Mouse (Mus musculus) heart, embryonic 14.5 days (tissue): ENCODE results near the gene Usp6nl. TPM values are rescaled to one million over a fixed set of nuclear protein-coding genes. Genes with fewer than 3 reads are reported as not detected.

Experiments used
- ATAC-seq: fragments of 200-750 bp; cut with Nextera tagmentation; 2 replicates; pipeline ENCODE4 v1.8.0; 2017; ENCODE audit warnings: low read depth, moderate TSS enrichment; ENCODE audit not compliant: insufficient number of reproducible peaks, insufficient read depth, low FRiP score
- H3K27ac ChIP-seq, 2 experiments: fragments of 200-500 bp in 1 of 2; fragments of 300-500 bp in 1 of 2; sonication (generic) in 1 of 2; replicated peaks in 1 of 2; 2 replicates each; pipeline ENCODE4 v1.5.1; 2012 to 2014; ENCODE audit warnings: low read depth in 2 of 2, low read length in 2 of 2, control low read depth in 1 of 2, mild to moderate bottlenecking in 1 of 2, mixed read lengths in 1 of 2; ENCODE audit not compliant: control insufficient read depth in 1 of 2, insufficient read depth in 1 of 2
- H3K27me3 ChIP-seq: fragments of 300-500 bp; sonication (generic); 2 replicates; pipeline ENCODE4 v1.6.1; 2014; ENCODE audit warnings: mild to moderate bottlenecking, low read length, control low read depth; ENCODE audit not compliant: control insufficient read depth, insufficient read depth
- H3K36me3 ChIP-seq: fragments of 300-500 bp; sonication (generic); 2 replicates; pipeline ENCODE4 v1.6.1; 2014; ENCODE audit warnings: mild to moderate bottlenecking, control low read depth, low read length, mixed read lengths; ENCODE audit not compliant: control insufficient read depth, insufficient read depth
- H3K4me1 ChIP-seq, 2 experiments: fragments of 200-500 bp in 1 of 2; fragments of 300-500 bp in 1 of 2; sonication (generic) in 1 of 2; 2 replicates each; pipeline ENCODE4 v1.6.1; 2012 to 2014; ENCODE audit warnings: low read length in 2 of 2, control low read depth in 1 of 2, mixed read lengths in 1 of 2; ENCODE audit not compliant: control insufficient read depth in 2 of 2, insufficient read depth in 2 of 2
- H3K4me2 ChIP-seq: fragments of 300-500 bp; sonication (generic); 2 replicates; pipeline ENCODE4 v1.6.1; 2014; ENCODE audit warnings: mild to moderate bottlenecking, low read length
- H3K4me3 ChIP-seq, 2 experiments: fragments of 200-500 bp in 1 of 2; fragments of 300-500 bp in 1 of 2; sonication (generic) in 1 of 2; 2 replicates each; pipeline ENCODE4 v1.5.1; 2012 to 2014; ENCODE audit warnings: low read length in 2 of 2, mild to moderate bottlenecking in 2 of 2, control low read depth in 1 of 2, low read depth in 1 of 2, moderate library complexity in 1 of 2; ENCODE audit not compliant: control insufficient read depth in 1 of 2, insufficient read depth in 1 of 2
- H3K9ac ChIP-seq: fragments of 300-500 bp; sonication (generic); 2 replicates; pipeline ENCODE4 v1.6.1; 2014; ENCODE audit warnings: mild to moderate bottlenecking, low read length
- H3K9me3 ChIP-seq: fragments of 300-500 bp; sonication (generic); 2 replicates; pipeline ENCODE4 v1.6.1; 2016; ENCODE audit warnings: low read length, control low read depth; ENCODE audit not compliant: control insufficient read depth
- WGBS: fragments of 180-500 bp; shearing (Covaris S2); extraction: QIAGEN DNeasy Blood & Tissue Kit; methylation state at CpG from one replicate; pipeline ENCODE4 v1.1.7; 2014; 5-methylcytosine and 5-hydroxymethylcytosine counted together
- polyA plus RNA-seq: library from polyadenylated mRNA; unstranded; fragments of >200 nt; fragmentation: Nextera tagmentation; extraction: Ambion mirVana; gene quantifications from 2 replicates; pipeline ENCODE4 v1.2.1, GENCODE M21; 2014

The Usp6nl gene
- polyA plus RNA-seq, 1 experiment from 2014 or later, result 6.7 TPM

GRCm38 (mm10) chr2:6462306-6462705 lies 139.8 kb downstream of the Usp6nl start:
- Histone ChIP-seq H3K4me2 (no peak overlapping the region), H3K27ac (no peak overlapping the region), H3K27me3 (no peaks in the 10 kb centered on the region), H3K36me3 (no peaks in the 10 kb centered on the region), H3K9me3 (peaks cover 7% of the 10 kb centered on the region; the same call in 1 of the 2 replicates), H3K4me3 (no peak overlapping the region), H3K9ac (no peak overlapping the region), H3K4me1 (peaks cover 8 to 14% of the 10 kb centered on the region in 2 experiments; a peak in 3 of 4 replicates)
- 92% methylated on average over 3 of the region's 3 CpGs for WGBS
- no peak for ATAC-seq

GRCm38 (mm10) chr2:6463772-6464661 lies 141.6 kb downstream of the Usp6nl start:
- no peaks in the 10 kb centered on the region for H3K27me3 ChIP-seq
- H3K9me3 ChIP-seq, result peaks cover 7% of the 10 kb centered on the region; the same call in 1 of the 2 replicates
- no peak overlapping the region for H3K4me3 ChIP-seq
- H3K4me1 ChIP-seq, result peaks cover 8 to 14% of the 10 kb centered on the region in 2 experiments; a peak in 3 of 4 replicates
- peak; percentile 69; the same call in 1 of the 2 replicates for ATAC-seq
- peak overlapping the region; percentile 72 to 91 for H3K27ac ChIP-seq
- no peaks in the 10 kb centered on the region for H3K36me3 ChIP-seq
- peak overlapping the region; percentile 27 for H3K4me2 ChIP-seq
- H3K9ac ChIP-seq, result no peak overlapping the region
- 12% methylated on average over 10 of the region's 10 CpGs for WGBS

- H3K4me3 ChIP-seq, result no peak overlapping the region
- ATAC-seq, result no peak
- WGBS, result 75% methylated on average over 6 of the region's 6 CpGs
- 0 out of 4 replicates have a peak overlapping the region, but pooled peaks of 1 of the 2 experiments have one; percentile 19 for H3K27ac ChIP-seq
- no peak overlapping the region for H3K9ac ChIP-seq
- no peak overlapping the region for H3K4me2 ChIP-seq
- no peaks in the 10 kb centered on the region for H3K36me3 ChIP-seq
- peaks cover 7% of the 10 kb centered on the region; the same call in 1 of the 2 replicates for H3K9me3 ChIP-seq
- H3K27me3 ChIP-seq, result no peaks in the 10 kb centered on the region
- peaks cover 12 to 20% of the 10 kb centered on the region in 2 experiments; a peak in 3 of 4 replicates for H3K4me1 ChIP-seq
Measured at GRCm38 (mm10) chr2:6466396-6466795, 143.9 kb downstream of the Usp6nl start.

GRCm38 (mm10) chr2:6467318-6467717 lies 144.9 kb downstream of the Usp6nl start:
- no peak for ATAC-seq
- H3K9ac ChIP-seq, result no peak overlapping the region
- H3K27ac ChIP-seq, result no peak overlapping the region
- 90% methylated on average over 3 of the region's 3 CpGs for WGBS
- H3K9me3 ChIP-seq, result 0 out of 2 replicates have a peak, but pooled peaks cover 7% of the 10 kb centered on the region
- H3K27me3 ChIP-seq, result no peaks in the 10 kb centered on the region
- H3K4me3 ChIP-seq, result no peak overlapping the region
- H3K4me1 ChIP-seq, result peaks cover 14 to 26% of the 10 kb centered on the region in 2 experiments; a peak in 3 of 4 replicates
- H3K4me2 ChIP-seq, result no peak overlapping the region
- H3K36me3 ChIP-seq, result no peaks in the 10 kb centered on the region

GRCm38 (mm10) chr2:6469164-6469563 lies 146.7 kb downstream of the Usp6nl start:
- Histone ChIP-seq H3K27ac (no peak overlapping the region), H3K36me3 (no peaks in the 10 kb centered on the region), H3K4me3 (no peak overlapping the region), H3K9ac (no peak overlapping the region), H3K4me2 (no peak overlapping the region), H3K27me3 (no peaks in the 10 kb centered on the region), H3K4me1 (peaks cover 11 to 21% of the 10 kb centered on the region in 2 experiments; a peak in 3 of 4 replicates), H3K9me3 (no peaks in the 10 kb centered on the region)
- ATAC-seq, result no peak
- 28% methylated on average over 9 of the region's 9 CpGs for WGBS

GRCm38 (mm10) chr2:6471110-6471611 lies 148.7 kb downstream of the Usp6nl start:
- H3K27me3 ChIP-seq, result no peaks in the 10 kb centered on the region
- ATAC-seq, result no peak
- WGBS, result 40% methylated on average over 4 of the region's 4 CpGs
- H3K4me3 ChIP-seq, result no peak overlapping the region
- 0 out of 2 replicates have a peak overlapping the region, but pooled peaks have one; percentile 5 for H3K4me2 ChIP-seq
- no peak overlapping the region for H3K9ac ChIP-seq
- peaks cover 6 to 11% of the 10 kb centered on the region in 2 experiments; a peak in 3 of 4 replicates for H3K4me1 ChIP-seq
- no peaks in the 10 kb centered on the region for H3K36me3 ChIP-seq
- H3K9me3 ChIP-seq, result no peaks in the 10 kb centered on the region
- H3K27ac ChIP-seq, result peak overlapping the region; percentile 14 to 27; a peak in 1 of 4 replicates

GRCm38 (mm10) chr2:6473829-6474228 lies 151.4 kb downstream of the Usp6nl start:
- no peaks in the 10 kb centered on the region for H3K36me3 ChIP-seq
- no peak overlapping the region for H3K9ac ChIP-seq
- ATAC-seq, result no peak
- 76% methylated on average over 5 of the region's 5 CpGs for WGBS
- H3K27ac ChIP-seq, result no peak overlapping the region
- H3K27me3 ChIP-seq, result no peaks in the 10 kb centered on the region
- H3K9me3 ChIP-seq, result no peaks in the 10 kb centered on the region
- H3K4me1 ChIP-seq, result peaks cover 17 to 25% of the 10 kb centered on the region in 2 experiments
- no peak overlapping the region for H3K4me2 ChIP-seq
- H3K4me3 ChIP-seq, result no peak overlapping the region
